Mouse (Mus musculus) mesoderm, embryonic 11.5 days (tissue): Measurements from ENCODE around the gene Ppp2r3d.
"Not testable (repeated sequence)": the region's sequence is repeated elsewhere in the genome, so short reads cannot be mapped to it uniquely, and the experiment has no call there.

Experiments used
- DNase-seq: peaks from one replicate; pipeline ENCODE4 v3.0.0-alpha.2; 2012; ENCODE audit warnings: low read depth, low spot score

Gene Ppp2r3d

GRCm38 (mm10) chr9:124476096-124476902 lies at the start of gene Ppp2r3d:
Ppp2r3d (minus strand) TSS chr9:124476898.
- DNase-seq: no peak

- DNase-seq: not testable (repeated sequence)
Measured at GRCm38 (mm10) chr9:124493693-124494092, 17.0 kb upstream of the Ppp2r3d start, which contains the start of gene Gm21836. Gm21836 (minus strand) TSS chr9:124493793.

GRCm38 (mm10) chr9:124480361-124480980 lies 3.8 kb upstream of the Ppp2r3d start:
- not testable (repeated sequence) for DNase-seq

GRCm38 (mm10) chr9:124478081-124478480 lies 1.4 kb upstream of the Ppp2r3d start:
- DNase-seq: no peak

- DNase-seq: no peak
Measured at GRCm38 (mm10) chr9:124475689-124476088, 1.0 kb downstream of the Ppp2r3d start.

GRCm38 (mm10) chr9:124456572-124456971 lies 20.1 kb downstream of the Ppp2r3d start:
- peak; percentile 14 for DNase-seq

- peak; percentile 5 for DNase-seq
Measured at GRCm38 (mm10) chr9:124442533-124442855, 34.2 kb downstream of the Ppp2r3d start.

GRCm38 (mm10) chr9:124441681-124442532 lies 34.8 kb downstream of the Ppp2r3d start:
- DNase-seq: peak; percentile 14

GRCm38 (mm10) chr9:124440724-124441045 lies 36.0 kb downstream of the Ppp2r3d start:
- no peak for DNase-seq

- DNase-seq: peak; percentile 6
Measured at GRCm38 (mm10) chr9:124439848-124440723, 36.6 kb downstream of the Ppp2r3d start.

- peak; percentile 7 for DNase-seq
Measured at GRCm38 (mm10) chr9:124439403-124439847, 37.3 kb downstream of the Ppp2r3d start.

GRCm38 (mm10) chr9:124438686-124439346 lies 37.9 kb downstream of the Ppp2r3d start:
- DNase-seq: peak; percentile 6

GRCm38 (mm10) chr9:124425411-124425885 lies 51.2 kb downstream of the Ppp2r3d start:
- peak; percentile 97 for DNase-seq

- DNase-seq: peak; percentile 100
Measured at GRCm38 (mm10) chr9:124424542-124425410, 51.9 kb downstream of the Ppp2r3d start.

- DNase-seq: no peak
Measured at GRCm38 (mm10) chr9:124424292-124424541, 52.5 kb downstream of the Ppp2r3d start.

- DNase-seq: peak; percentile 97
Measured at GRCm38 (mm10) chr9:124423552-124424291, 53.0 kb downstream of the Ppp2r3d start.

GRCm38 (mm10) chr9:124422900-124423551 lies 53.7 kb downstream of the Ppp2r3d start:
- peak; percentile 95 for DNase-seq

GRCm38 (mm10) chr9:124422427-124422826 lies 54.3 kb downstream of the Ppp2r3d start:
- DNase-seq: peak; percentile 60
